Mouse (Mus musculus): ENCODE measurements around the gene Stk38.

DNA sequence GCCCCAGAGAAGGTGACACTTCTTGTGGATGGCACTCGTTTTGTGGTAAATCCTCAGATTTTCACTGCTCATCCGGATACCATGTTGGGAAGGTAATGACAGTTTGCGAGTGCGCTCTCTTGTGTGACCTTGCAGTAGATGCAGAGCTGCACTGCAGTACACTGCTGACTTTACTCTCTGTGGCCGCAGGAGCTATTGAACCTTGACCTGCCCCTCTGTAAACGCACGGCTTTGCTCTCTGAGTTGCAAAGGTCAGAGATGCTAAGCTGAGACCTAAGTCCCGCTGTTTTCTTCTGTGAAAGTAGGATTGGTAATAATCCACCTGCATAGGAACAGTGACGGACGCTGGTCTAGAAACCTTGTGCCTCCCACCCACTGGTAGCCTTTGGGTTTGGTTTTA is 46.2 kb downstream of the Stk38 start:
- TF ChIP-seq CTCF (IDR thresholded peaks at IDR 0.05; ENCODE audit: borderline replicate concordance, control insufficient read depth, extremely low read depth, insufficient read depth, low read length, poor library complexity), result no peak
- no peak for TF ChIP-seq POLR2A (IDR thresholded peaks at IDR 0.05; ENCODE audit: control insufficient read depth, extremely low read depth, insufficient read depth, low read length, poor library complexity)

Data from thymus, adult 2 months (tissue).